Mouse (Mus musculus) thymus, postnatal 0 days (tissue): ENCODE measurements around the gene Gsg1l. TPM values are rescaled to one million over a fixed set of nuclear protein-coding genes. Genes with fewer than 3 reads are reported as not detected.

ENCODE experiments used
- DNase-seq: peaks from one replicate; pipeline ENCODE4 v3.0.0-alpha.2; 2015; ENCODE audit warnings: low spot score
- polyA plus RNA-seq: library from polyadenylated mRNA; unstranded; fragments of >200 nt; fragmentation: Nextera tagmentation; extraction: Ambion mirVana; gene quantifications from 2 replicates; pipeline ENCODE4 v1.2.1, GENCODE M21; 2015

The Gsg1l gene
- polyA plus RNA-seq: 0.06 TPM in 1 of 2 replicates, not detected in the other

GRCm38 (mm10) chr7:126082286-126082741 lies at the start of gene Gsg1l:
TSS of gene Gsg1l (minus strand) at chr7:126082411.
- no peak for DNase-seq

DNA sequence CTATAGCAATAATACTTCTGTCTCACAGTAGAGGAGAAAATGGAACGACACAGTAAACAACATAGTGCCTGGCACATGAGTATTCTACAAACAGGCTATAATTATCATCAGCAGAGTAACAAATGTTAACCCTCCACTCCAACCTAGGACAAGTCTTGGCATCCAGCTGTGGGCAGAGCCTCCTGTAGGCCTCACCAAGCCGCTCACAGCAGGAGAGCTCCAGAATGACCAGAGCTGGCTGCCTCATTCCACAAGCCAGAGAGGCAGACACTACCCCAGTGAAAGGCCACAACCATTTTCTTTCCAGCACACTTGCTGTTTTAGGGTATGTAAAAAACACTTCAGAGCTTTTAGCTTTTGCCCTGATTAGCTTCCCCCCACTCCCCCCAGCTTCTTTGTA lies 45.5 kb upstream of the Gsg1l start:
- no peak for DNase-seq

- no peak for DNase-seq
Measured at GRCm38 (mm10) chr7:126126502-126126901, 44.3 kb upstream of the Gsg1l start.

DNA sequence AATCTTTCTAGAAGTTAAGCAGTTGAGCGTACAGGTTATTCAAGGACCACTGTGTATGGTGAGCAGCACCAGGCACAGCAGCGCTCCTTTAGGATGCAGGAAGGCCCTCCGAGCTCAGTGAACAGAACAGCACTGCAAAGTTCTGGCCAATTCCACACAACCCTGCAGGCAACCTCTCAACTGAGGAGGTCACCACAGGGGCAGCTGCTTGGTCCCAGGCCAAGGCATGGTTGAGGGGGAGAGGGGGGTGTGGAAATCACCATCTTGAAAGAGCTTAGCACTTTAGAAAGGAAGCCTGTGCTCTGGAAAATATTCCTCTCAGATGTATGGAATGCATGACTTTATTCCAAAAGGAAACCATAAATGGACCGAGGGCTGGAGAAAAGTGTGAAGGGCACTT lies 39.3 kb upstream of the Gsg1l start:
- no peak for DNase-seq

DNA sequence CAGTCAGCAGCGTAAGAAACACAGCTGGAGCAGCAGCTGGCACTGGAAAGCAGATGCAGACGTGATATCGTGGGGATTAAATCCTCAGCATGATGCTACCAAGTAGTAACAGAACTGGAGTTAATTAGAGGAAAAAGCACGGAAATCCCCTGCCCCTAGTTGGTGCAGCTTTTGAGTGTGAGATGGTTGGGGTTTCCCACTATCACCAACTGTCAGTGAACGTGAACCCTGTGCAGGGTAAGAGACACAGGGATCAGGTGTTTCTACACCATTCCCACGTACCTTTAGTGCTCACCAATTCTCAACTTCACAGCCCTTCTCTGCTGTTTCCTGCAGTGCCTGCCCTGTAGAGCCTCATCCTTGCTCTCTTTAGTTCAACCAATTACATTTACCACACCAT lies 37.6 kb upstream of the Gsg1l start:
- no peak for DNase-seq

GRCm38 (mm10) chr7:126113263-126113662 lies 31.1 kb upstream of the Gsg1l start:
- no peak for DNase-seq

GRCm38 (mm10) chr7:126111230-126111629 lies 29.0 kb upstream of the Gsg1l start:
- DNase-seq: no peak

- DNase-seq: no peak
Measured at GRCm38 (mm10) chr7:126109898-126110297, 27.7 kb upstream of the Gsg1l start.

DNA sequence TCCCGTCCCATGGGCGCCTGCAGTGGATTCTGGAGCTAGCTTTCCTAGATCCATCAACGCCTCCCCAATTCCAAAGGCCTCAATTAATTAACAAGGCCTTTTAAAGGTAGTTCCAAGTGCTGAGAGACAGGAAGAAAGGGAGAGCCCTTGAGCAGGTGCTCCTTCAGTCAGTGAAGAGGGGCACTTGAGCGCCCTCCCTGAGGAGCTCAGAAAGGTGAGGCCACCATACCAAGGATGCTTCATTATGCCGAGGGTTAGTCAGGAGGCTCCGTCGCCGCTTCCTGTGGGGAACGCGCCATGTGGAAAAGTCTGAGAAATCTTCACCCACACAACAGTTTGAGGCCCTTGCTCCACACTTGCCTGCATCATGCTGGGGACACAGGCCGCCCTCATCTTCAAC lies 18.2 kb upstream of the Gsg1l start:
- no peak for DNase-seq

DNA sequence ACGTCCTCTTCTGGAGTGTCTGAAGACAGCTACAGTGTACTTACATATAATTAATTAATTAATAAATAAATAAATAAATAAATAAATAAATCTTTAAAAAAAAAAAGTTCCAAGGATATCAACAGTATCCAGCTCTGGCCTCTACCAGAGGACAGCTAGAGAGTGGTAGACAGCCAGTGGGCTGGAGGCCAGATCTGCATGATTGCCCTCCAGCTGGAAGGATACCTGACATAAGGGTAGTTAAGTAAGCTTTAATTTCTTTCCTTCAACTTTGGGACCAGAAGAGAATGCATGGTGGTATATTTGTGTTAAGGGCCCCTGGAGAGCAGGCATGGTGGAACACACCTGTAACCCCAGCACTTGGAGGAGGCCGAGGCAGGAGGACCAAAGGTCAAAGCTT lies 17.6 kb upstream of the Gsg1l start:
- DNase-seq: no peak

GRCm38 (mm10) chr7:126099163-126099775 lies 17.1 kb upstream of the Gsg1l start:
- no peak for DNase-seq

DNA sequence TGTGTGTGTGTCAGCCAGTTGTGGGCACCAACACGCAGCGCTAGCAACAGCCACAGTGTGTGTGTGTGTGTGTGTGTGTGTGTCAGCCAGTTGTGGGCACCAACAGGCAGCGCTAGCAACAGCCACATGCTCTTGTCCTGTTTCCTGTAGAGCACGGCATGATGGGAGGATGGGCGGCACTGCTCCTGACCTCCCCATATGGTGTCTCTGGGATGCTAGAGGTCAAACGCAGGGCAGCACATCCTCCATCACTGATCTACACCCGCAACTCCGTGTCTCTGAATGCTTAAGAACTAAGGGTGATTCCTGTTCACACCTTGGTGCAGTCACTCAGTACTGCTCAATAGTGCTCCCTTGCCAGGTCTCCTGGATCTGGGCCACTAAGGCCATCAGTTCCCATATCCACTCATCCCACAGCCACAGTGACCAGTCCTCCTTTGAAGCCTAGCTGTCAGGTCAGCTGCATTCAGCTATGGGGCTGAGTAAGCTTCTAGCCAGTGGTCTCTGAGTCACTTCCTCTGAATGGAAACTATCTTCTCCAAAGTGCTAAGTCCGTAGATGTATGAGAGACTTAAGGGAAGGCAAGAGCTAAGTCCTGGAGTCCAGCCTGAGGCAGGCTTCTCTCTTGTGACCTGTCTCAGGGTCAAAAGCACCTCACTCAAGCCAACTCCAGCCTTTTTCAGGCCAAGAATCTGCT lies 15.2 kb upstream of the Gsg1l start:
- no peak for DNase-seq

DNA sequence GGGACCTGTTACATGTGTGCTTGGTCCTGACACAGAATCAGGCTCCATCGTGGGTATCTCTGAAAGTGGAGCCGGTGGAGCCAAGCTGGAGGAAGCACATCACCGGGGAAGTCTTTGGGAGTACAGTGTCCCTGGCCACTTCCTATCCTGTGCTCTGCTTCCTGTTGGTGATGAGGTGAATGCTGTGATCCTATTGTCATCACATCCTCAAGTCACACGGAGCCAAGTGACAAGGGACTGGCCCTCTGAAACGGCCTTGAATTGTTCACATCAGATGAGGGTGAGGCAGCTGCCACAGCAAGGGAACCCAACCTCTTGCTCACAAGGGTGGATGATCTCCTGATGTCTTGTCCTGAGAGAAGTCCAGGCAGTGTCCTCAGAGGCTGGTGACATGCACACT lies 14.4 kb upstream of the Gsg1l start:
- DNase-seq: no peak

DNA sequence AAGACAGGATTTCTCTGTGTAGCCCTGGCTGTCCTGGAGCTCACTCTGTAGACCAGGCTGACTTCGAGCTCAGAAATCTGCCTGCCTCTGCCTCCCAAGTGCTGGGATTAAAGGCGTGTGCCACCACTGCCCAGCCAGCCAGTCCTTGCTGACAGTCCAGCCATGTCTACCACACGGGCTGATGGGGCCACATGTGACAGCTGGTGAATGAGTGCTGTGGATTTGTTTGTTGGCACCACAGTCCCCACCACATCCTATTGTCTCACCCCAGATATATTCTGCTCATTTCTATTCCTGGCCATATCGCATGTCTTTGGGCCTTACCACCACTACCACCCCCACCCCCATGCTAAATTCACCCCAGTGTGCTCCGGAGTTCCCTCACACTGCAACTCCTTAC lies 12.5 kb upstream of the Gsg1l start:
- no peak for DNase-seq

DNA sequence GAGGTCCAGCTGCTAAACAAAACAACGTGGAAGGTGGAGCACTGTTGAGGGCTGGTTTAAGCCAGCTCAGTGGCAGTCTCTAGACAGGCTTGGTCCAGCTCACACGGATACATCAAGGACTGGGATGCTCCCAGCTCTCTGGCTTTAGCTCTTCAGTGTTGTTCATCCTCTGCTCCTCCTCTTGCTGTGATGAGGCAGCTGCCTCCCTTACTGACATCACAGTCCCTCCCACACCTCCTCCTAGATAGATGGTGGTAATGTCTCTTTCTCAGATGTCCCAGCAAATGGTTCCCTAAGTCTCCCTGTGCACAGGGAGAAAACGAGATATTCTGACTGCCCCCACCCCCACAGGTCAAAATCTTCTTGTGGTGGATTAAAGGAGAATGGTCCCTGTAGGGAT lies 11.0 kb upstream of the Gsg1l start:
- no peak for DNase-seq

GRCm38 (mm10) chr7:126089782-126090181 lies 7.6 kb upstream of the Gsg1l start:
- DNase-seq: peak; percentile 73

GRCm38 (mm10) chr7:126088155-126088554 lies 5.9 kb upstream of the Gsg1l start:
- no peak for DNase-seq

- no peak for DNase-seq
Measured at GRCm38 (mm10) chr7:126087602-126088001, 5.4 kb upstream of the Gsg1l start.

- DNase-seq: no peak
Measured at GRCm38 (mm10) chr7:126086321-126086741, 4.1 kb upstream of the Gsg1l start.

DNA sequence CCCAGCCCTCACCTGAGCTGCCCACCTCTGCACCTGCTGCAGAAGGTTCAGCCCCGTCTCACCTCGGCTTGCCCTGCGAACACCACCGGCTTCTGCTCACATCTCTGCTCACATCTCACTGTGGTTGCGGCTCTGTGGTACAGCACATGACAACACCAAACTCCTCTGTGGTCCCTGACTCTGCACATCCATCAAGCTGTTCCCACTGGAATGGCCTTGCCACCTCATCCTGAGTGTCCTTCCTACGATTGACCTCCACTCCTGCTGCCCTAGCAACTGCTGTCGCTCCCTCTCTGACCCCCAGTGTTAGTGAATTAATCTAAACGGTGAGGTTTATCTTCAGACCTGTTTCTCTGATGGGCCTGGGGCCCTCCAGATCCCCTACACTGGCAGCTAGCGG lies 2.9 kb upstream of the Gsg1l start:
- no peak for DNase-seq

GRCm38 (mm10) chr7:126083980-126084348 lies 1.8 kb upstream of the Gsg1l start:
- no peak for DNase-seq

- DNase-seq: no peak
Measured at GRCm38 (mm10) chr7:126083341-126083979, 1.2 kb upstream of the Gsg1l start.
